Mouse (Mus musculus) heart, adult 9 months (tissue): ENCODE results near the gene Ahcyl2.
"Not testable (repeated sequence)": the region's sequence is repeated elsewhere in the genome, so short reads cannot be mapped to it uniquely, and the experiment has no call there.

Experiments
- DNase-seq, 2 experiments: peaks; one replicate each; pipeline ENCODE4 v3.0.0; 2022; ENCODE audit warnings: low spot score in 2 of 2

Gene Ahcyl2

GRCm38 (mm10) chr6:29767813-29768660 lies at the start of gene Ahcyl2:
TSS of gene Ahcyl2 (plus strand) at chr6:29768011.
- DNase-seq: peak; percentile 95 to 96

DNA sequence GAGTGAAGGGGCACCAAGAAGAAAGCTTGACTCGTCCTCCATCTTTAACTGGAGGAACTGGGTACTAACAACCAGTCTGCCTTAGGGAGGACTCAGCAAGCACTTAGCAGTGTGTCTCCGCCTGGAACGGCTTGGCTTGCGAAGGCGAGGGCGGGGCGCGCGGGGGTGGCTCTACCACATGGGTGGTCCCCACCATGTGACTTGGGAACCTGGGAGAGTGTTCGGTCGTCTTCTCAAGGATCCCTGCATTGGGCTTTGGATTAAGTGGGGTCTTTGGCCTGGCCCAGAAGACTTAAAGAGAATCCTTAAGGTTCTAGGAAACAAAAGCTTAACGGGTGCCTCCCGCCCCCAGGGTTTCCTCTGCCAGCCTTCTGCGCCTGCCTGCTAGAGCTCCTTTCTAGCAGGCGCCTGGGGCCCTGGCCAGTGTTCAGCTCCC lies 48.9 kb upstream of the Ahcyl2 start:
- DNase-seq: peak; percentile 25 to 39

GRCm38 (mm10) chr6:29721890-29722289 lies 45.9 kb upstream of the Ahcyl2 start:
- DNase-seq: no peak

GRCm38 (mm10) chr6:29726576-29727200 lies 41.1 kb upstream of the Ahcyl2 start:
- DNase-seq: no peak

DNA sequence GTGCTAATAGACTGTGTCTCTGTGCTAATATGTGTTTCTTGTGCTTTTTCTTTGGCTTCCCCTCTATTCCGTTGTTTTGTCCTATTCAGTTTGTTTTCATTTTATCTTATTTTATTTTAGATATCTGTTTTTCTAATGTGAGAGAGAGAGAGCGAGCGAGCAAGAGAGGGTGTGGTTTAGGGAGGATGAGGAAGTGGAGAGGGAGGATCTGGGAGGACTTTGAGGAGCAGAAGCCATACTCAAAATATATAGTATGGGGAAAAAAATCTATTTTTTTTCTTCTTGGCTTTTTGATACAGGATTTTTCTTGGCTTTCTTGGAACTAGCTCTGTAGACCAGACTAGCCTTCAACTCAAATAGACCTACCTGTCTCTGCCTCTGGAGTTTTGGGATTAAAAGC lies 39.8 kb upstream of the Ahcyl2 start:
- DNase-seq: no peak

DNA sequence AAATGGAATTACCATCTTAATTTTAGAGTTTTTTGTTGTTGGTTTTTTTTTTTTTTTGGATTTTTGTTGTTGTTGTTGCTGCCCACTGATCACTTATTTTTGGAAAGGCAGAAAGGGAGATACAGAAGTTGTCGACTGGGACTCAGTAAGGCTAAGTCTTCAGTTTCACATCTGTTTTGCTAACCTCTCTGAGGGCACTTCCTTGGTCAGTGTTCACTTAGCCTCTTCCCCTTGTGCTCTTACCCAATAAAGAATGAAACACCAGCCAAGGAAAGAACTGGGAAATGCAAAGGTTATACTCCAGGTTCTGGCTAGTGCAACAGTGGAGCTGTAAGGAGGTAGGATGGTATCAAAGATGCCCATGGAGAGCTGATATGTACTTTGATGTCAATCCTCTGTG lies 38.3 kb upstream of the Ahcyl2 start:
- DNase-seq: no peak

GRCm38 (mm10) chr6:29735336-29735688 lies 32.5 kb upstream of the Ahcyl2 start, which contains the start of gene Smo:
TSS of gene Smo (plus strand) at chr6:29735503.
- DNase-seq: peak; percentile 72 to 83

- peak; percentile 46 to 50 for DNase-seq
Measured at GRCm38 (mm10) chr6:29735689-29736451, 31.9 kb upstream of the Ahcyl2 start.

DNA sequence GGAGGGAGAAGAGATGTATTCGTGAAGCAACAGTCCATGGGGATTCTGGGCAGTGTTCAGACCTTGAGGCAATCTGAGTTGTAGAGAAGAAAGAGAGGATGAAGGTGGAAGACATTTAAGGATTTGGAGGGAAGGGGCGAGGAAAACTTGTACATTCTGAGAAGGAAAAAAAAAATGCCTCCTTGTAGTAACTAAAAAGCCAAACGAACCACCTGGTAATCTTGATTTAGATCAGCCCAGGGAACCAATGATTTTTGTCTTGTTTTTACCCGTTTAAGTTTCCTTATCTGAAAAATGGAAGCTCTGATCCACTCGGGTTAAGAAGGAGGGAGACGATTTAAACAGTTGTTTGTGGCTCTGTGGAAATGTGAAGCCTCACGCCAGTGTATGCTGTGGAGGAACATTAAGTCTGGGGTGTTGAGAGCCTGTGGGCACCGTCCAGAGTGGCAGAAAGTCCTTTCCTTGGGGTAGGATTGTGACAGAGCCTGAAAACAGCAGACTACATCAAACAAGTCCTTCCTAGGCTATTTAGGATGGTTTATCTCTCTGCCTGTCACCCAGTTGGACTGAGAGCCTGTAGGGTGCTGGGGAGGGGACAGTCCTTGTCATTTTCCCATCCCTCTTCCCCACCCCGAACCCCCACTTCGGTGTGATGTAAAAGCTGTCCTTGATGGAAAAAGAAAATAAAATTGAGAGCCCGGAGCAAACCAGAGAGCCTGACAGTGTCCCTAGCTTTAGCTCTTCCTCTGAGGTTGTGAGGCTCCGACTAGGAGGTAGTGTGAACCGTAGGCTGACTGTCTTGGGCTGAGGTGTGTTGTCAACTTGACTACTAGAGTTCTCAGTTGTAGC lies 31.0 kb upstream of the Ahcyl2 start:
- no peak for DNase-seq

GRCm38 (mm10) chr6:29751466-29752152 lies 16.2 kb upstream of the Ahcyl2 start:
- no peak for DNase-seq

GRCm38 (mm10) chr6:29753336-29753735 lies 14.5 kb upstream of the Ahcyl2 start:
- DNase-seq: no peak

- no peak for DNase-seq
Measured at GRCm38 (mm10) chr6:29756001-29756400, 11.8 kb upstream of the Ahcyl2 start.

DNA sequence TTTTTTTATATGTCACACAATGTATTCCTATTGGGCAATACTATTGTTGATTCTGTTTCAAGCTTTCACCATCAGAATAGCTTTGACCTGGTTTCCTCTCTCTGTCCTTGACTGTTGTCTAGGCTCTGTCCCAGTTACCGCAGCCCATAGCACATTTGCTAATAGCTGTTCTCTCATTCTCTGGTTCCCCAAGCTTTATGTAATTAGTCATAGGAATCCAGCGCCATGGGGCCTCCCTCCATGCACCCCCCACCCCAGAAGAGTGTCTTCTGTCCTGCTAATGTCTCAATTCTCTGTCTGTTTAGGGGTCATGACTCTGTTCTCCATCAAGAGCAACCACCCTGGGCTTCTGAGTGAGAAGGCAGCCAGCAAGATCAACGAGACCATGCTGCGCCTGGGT lies 11.3 kb upstream of the Ahcyl2 start:
- no peak for DNase-seq

- peak; percentile 54 to 65 for DNase-seq
Measured at GRCm38 (mm10) chr6:29758417-29758816, 9.4 kb upstream of the Ahcyl2 start.

DNA sequence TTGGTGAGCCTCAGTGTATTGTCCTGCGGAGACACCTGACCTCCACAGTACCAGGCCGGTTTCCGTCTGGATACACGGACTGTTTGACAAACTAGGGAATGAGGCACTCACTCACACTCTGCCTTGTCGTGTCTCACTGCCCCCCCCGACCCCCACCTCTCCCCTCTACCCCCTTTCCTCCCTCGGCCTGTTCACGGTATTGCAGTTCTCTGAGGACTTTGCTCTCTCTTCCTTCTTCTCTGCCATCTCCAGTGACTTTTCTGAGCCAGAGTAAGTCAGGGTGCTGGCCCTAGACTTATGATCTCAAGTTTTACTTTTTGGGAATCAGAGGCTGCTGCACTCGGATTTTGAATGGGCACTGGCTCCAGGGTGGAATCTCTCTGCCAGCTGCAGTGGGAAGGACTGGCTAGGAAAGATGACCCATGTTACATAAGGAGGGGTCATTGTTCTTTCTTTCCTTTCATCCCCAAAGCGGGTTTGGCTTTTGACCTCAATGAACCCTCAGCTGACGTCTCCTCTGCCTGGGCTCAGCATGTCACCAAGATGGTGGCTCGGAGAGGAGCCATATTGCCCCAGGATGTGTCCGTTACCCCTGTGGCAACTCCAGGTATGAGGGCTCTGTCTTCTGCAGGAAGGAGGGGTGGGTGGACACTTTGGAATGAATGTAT lies 8.7 kb upstream of the Ahcyl2 start:
- DNase-seq: no peak

- DNase-seq: not testable (repeated sequence)
Measured at GRCm38 (mm10) chr6:29760397-29760796, 7.4 kb upstream of the Ahcyl2 start.

GRCm38 (mm10) chr6:29761282-29761681 lies 6.5 kb upstream of the Ahcyl2 start:
- DNase-seq: no peak

DNA sequence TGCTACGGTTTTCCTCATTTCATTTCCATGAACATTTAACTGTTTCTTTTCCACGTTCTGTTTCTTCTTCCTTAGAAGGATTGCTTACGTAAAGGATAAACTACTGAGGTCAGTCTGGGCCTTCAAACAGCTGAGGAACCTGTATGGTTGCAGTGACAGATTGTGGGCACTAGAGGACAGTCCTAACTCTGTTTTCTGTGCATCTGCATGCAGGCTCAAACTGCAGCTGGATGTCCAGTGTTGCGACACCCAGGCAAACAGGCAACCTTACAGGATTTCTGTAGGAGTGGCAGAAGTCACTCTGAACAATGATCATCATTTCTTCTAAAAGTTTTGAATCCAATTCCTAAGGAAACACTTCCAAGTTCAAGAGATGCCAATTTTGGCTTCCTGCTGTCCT lies 5.3 kb upstream of the Ahcyl2 start:
- no peak for DNase-seq

DNA sequence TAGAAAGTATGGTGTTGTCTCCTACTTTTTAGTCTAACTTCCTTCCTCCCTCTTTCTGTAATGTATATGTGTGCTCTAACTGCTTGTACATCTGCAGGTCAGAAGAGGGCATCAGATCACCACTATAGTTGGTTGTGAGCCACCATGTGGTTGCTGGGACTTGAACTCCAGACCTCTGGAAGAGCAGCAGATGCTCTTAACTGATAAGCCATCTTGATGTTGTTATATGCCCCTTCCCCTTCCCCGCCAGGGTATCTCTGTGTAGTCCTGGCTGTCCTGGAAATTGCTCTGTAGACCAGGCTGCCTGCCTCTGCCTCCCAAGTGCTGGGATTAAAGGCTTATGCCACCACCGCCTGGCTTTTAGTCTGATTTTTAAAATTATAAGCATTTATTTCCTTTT lies 937 bp upstream of the Ahcyl2 start:
- no peak for DNase-seq

GRCm38 (mm10) chr6:29768791-29769441 lies 1.1 kb downstream of the Ahcyl2 start:
- DNase-seq: peak in 1 of 2 experiments; percentile 26
